Mouse (Mus musculus): ENCODE measurements around the gene Axin2. TPM values are rescaled to one million over a fixed set of nuclear protein-coding genes. Genes with fewer than 3 reads are reported as not detected.

Gene Axin2
- polyA plus RNA-seq, 1 experiment = 0.04 TPM

- Histone ChIP-seq H3K4me3 (replicated peaks) (no peak overlapping the region), H3K9me3 (peaks cover 55% of the 10 kb centered on the region), H3K36me3 (replicated peaks; ENCODE audit: low read length) (no peaks in the 10 kb centered on the region), H3K27me3 (replicated peaks) (peaks cover 55% of the 10 kb centered on the region), H3K4me1 (peaks cover 12% of the 10 kb centered on the region)
- no peak for TF ChIP-seq FLI1 (IDR thresholded peaks at IDR 0.05; ENCODE audit: low read length)
- TF ChIP-seq GATA1 (IDR thresholded peaks at IDR 0.05; ENCODE audit: borderline replicate concordance, low read length) = no peak
These were observed 2.5 kb upstream of the Axin2 start for GRCm38 (mm10) chr11:108917422-108918324.

GRCm38 (mm10) chr11:108920636-108921505, 722 bp downstream of the Axin2 start:
- Histone ChIP-seq H3K4me1 (peaks cover 12% of the 10 kb centered on the region), H3K9me3 (peaks cover 28% of the 10 kb centered on the region), H3K27me3 (replicated peaks) (peaks cover 84% of the 10 kb centered on the region), H3K36me3 (replicated peaks; ENCODE audit: low read length) (no peaks in the 10 kb centered on the region), H3K4me3 (replicated peaks) (peak overlapping the region; percentile 64)
- TF ChIP-seq GATA1 (IDR thresholded peaks at IDR 0.05; ENCODE audit: borderline replicate concordance, low read length) (no peak), FLI1 (IDR thresholded peaks at IDR 0.05; ENCODE audit: low read length) (no peak)

GRCm38 (mm10) chr11:108921506-108922455, 1.6 kb downstream of the Axin2 start:
- Histone ChIP-seq H3K27me3 (replicated peaks) (peaks cover 86% of the 10 kb centered on the region), H3K4me1 (peaks cover 12% of the 10 kb centered on the region), H3K4me3 (replicated peaks) (peak overlapping the region; percentile 42)

GRCm38 (mm10) chr11:108922511-108923187, 2.5 kb downstream of the Axin2 start:
- Histone ChIP-seq H3K36me3 (replicated peaks; ENCODE audit: low read length) (no peaks in the 10 kb centered on the region), H3K4me1 (peaks cover 12% of the 10 kb centered on the region)

More at GRCm38 (mm10) chr11:108921506-108922455, 1.6 kb downstream of the Axin2 start:
- H3K9me3 ChIP-seq = peaks cover 19% of the 10 kb centered on the region
- no peaks in the 10 kb centered on the region for H3K36me3 ChIP-seq (replicated peaks; ENCODE audit: low read length)
- TF ChIP-seq FLI1 (IDR thresholded peaks at IDR 0.05; ENCODE audit: low read length) (no peak), GATA1 (IDR thresholded peaks at IDR 0.05; ENCODE audit: borderline replicate concordance, low read length) (no peak)

GRCm38 (mm10) chr11:108923188-108923575, 3.0 kb downstream of the Axin2 start:
- H3K36me3 ChIP-seq (replicated peaks; ENCODE audit: low read length) = no peaks in the 10 kb centered on the region
- H3K27me3 ChIP-seq (replicated peaks) = peaks cover 78% of the 10 kb centered on the region
- H3K4me3 ChIP-seq (replicated peaks) = no peak overlapping the region
- peaks cover 5% of the 10 kb centered on the region for H3K9me3 ChIP-seq
- H3K4me1 ChIP-seq = peaks cover 12% of the 10 kb centered on the region
- no peak for TF ChIP-seq FLI1 (IDR thresholded peaks at IDR 0.05; ENCODE audit: low read length)
- no peak for TF ChIP-seq GATA1 (IDR thresholded peaks at IDR 0.05; ENCODE audit: borderline replicate concordance, low read length)

More at GRCm38 (mm10) chr11:108922511-108923187, 2.5 kb downstream of the Axin2 start:
- peaks cover 10% of the 10 kb centered on the region for H3K9me3 ChIP-seq
- no peak overlapping the region for H3K4me3 ChIP-seq (replicated peaks)
- TF ChIP-seq FLI1 (IDR thresholded peaks at IDR 0.05; ENCODE audit: low read length) (no peak), GATA1 (IDR thresholded peaks at IDR 0.05; ENCODE audit: borderline replicate concordance, low read length) (no peak)
- H3K27me3 ChIP-seq (replicated peaks) = peaks cover 82% of the 10 kb centered on the region

- no peak for TF ChIP-seq GATA1 (IDR thresholded peaks at IDR 0.05; ENCODE audit: borderline replicate concordance, low read length)
- TF ChIP-seq FLI1 (IDR thresholded peaks at IDR 0.05; ENCODE audit: low read length) = no peak
These were observed 3.6 kb downstream of the Axin2 start for GRCm38 (mm10) chr11:108923781-108924180.

GRCm38 (mm10) chr11:108924346-108924745, 4.2 kb downstream of the Axin2 start:
- Histone ChIP-seq H3K4me3 (replicated peaks) (no peak overlapping the region), H3K36me3 (replicated peaks; ENCODE audit: low read length) (no peaks in the 10 kb centered on the region), H3K27me3 (replicated peaks) (peaks cover 76% of the 10 kb centered on the region), H3K4me1 (peaks cover 12% of the 10 kb centered on the region), H3K9me3 (no peaks in the 10 kb centered on the region)
- TF ChIP-seq GATA1 (IDR thresholded peaks at IDR 0.05; ENCODE audit: borderline replicate concordance, low read length) (no peak), FLI1 (IDR thresholded peaks at IDR 0.05; ENCODE audit: low read length) (no peak)

More at GRCm38 (mm10) chr11:108923781-108924180, 3.6 kb downstream of the Axin2 start:
- Histone ChIP-seq H3K27me3 (replicated peaks) (peaks cover 78% of the 10 kb centered on the region), H3K4me3 (replicated peaks) (no peak overlapping the region), H3K36me3 (replicated peaks; ENCODE audit: low read length) (no peaks in the 10 kb centered on the region), H3K4me1 (peaks cover 12% of the 10 kb centered on the region), H3K9me3 (peaks cover under 1% of the 10 kb centered on the region)

- Histone ChIP-seq H3K4me3 (replicated peaks) (no peak overlapping the region), H3K27me3 (replicated peaks) (peaks cover 67% of the 10 kb centered on the region), H3K9me3 (no peaks in the 10 kb centered on the region), H3K4me1 (peaks cover 12% of the 10 kb centered on the region), H3K36me3 (replicated peaks; ENCODE audit: low read length) (no peaks in the 10 kb centered on the region)
- TF ChIP-seq FLI1 (IDR thresholded peaks at IDR 0.05; ENCODE audit: low read length) (no peak), GATA1 (IDR thresholded peaks at IDR 0.05; ENCODE audit: borderline replicate concordance, low read length) (no peak)
These were observed 5.1 kb downstream of the Axin2 start for GRCm38 (mm10) chr11:108925202-108925601.

Measured in megakaryocyte, embryonic 14.5 days (primary cell).